Comparison of ENCODE assay signal across 18 mouse cellular contexts in the genomic region with DNA sequence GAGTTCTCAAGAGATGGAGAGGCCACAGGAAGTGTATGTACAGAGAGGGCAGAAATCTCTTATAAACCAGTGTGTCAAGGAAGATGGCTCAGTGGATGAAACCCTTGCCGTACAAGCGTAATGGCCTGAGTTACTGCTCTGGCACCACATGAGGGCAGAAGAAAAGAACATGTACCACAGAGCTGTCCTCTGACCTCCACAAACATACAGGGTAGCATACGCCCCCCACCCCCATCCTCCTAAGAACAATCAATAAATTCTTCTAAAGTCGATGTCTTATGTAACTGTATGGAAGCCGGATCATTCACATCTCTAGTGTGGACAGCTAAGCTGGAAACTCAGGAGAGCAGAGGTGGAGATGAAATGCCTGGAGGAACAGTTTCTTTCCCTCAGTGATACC.
"Had no signal": no experiment of that assay in that cellular context is flagged by ENCODE, and none has a peak within 500 bp of the region (broad histone marks: within the 10 kb centered on the region; RNA-seq: fewer than 3 reads in every experiment).

No protein-coding gene starts in this region.

- ATAC-seq: midbrain, embryonic 13.5 days had no signal

- H3K4me1 ChIP-seq: limb, embryonic 15.5 days; midbrain, embryonic 13.5 days; neural tube, embryonic 13.5 days; neural tube, embryonic 15.5 days had no signal

- H3K27me3 ChIP-seq: limb, embryonic 15.5 days; midbrain, embryonic 13.5 days; neural tube, embryonic 13.5 days; neural tube, embryonic 15.5 days had no signal

- H3K9ac ChIP-seq: limb, embryonic 15.5 days; lung, embryonic 14.5 days; midbrain, embryonic 13.5 days; neural tube, embryonic 13.5 days; neural tube, embryonic 15.5 days had no signal

- H3K4me2 ChIP-seq: limb, embryonic 15.5 days; lung, embryonic 14.5 days; midbrain, embryonic 13.5 days; neural tube, embryonic 13.5 days; neural tube, embryonic 15.5 days had no signal

- H3K9me3 ChIP-seq: limb, embryonic 15.5 days; midbrain, embryonic 10.5 days; midbrain, embryonic 13.5 days; neural tube, embryonic 13.5 days; neural tube, embryonic 15.5 days had no signal

- DNase-seq: lung, adult 18-20 months; lung, embryonic 14.5 days; lung, postnatal 10 days; lung, postnatal 4 days; retina, postnatal 1 day; right cerebral cortex, adult 18-20 months; right cerebral cortex, postnatal 25 days; right cerebral cortex, postnatal 4 days; spleen, adult 18-20 months; thymus, adult 18-20 months; thymus, postnatal 14 days; thymus, postnatal 36 days had no signal

- H3K36me3 ChIP-seq: limb, embryonic 15.5 days; midbrain, embryonic 10.5 days; midbrain, embryonic 13.5 days; neural tube, embryonic 13.5 days; neural tube, embryonic 15.5 days had no signal

- H3K4me3 ChIP-seq: limb, embryonic 15.5 days; midbrain, embryonic 10.5 days; midbrain, embryonic 13.5 days; myocyte; neural tube, embryonic 13.5 days; neural tube, embryonic 15.5 days had no signal

- H3K27ac ChIP-seq: limb, embryonic 15.5 days; midbrain, embryonic 10.5 days; midbrain, embryonic 13.5 days; neural tube, embryonic 13.5 days; neural tube, embryonic 15.5 days had no signal
